Mouse (Mus musculus): ENCODE measurements at regions not wholly inside any gene's neighbourhood (a gene's known extent, or its start where the extent isn't known, plus 50 kb on each side); places are given as distances from the start of the nearest gene placed in this dataset.

GRCm38 (mm10) chr6:100479455-100479854 is 191.5 kb downstream of the Shq1 start:
- 76% methylated on average over 4 of the region's 4 CpGs for WGBS

GRCm38 (mm10) chr6:100476550-100477366 is 189.5 kb upstream of the Rybp start:
- DNase-seq (ENCODE audit: low read depth, low spot score), result no peak
- WGBS, result 65% methylated on average over 6 of the region's 6 CpGs

More at GRCm38 (mm10) chr6:100479455-100479854, 191.5 kb downstream of the Shq1 start:
- DNase-seq (ENCODE audit: low read depth, low spot score), result no peak

GRCm38 (mm10) chr6:100475341-100475955 is 188.2 kb upstream of the Rybp start:
- no peak for DNase-seq (ENCODE audit: low read depth, low spot score)
- WGBS, result 74% methylated on average over 4 of the region's 4 CpGs

GRCm38 (mm10) chr6:100474326-100474725 is 187.0 kb upstream of the Rybp start:
- WGBS, result 83% methylated on average over 9 of the region's 9 CpGs
- no peak for DNase-seq (ENCODE audit: low read depth, low spot score)

- no peak for DNase-seq (ENCODE audit: low read depth, low spot score)
- WGBS, result 62% methylated on average over 2 of the region's 2 CpGs
Measured at GRCm38 (mm10) chr6:100470071-100470470, 182.8 kb upstream of the Rybp start.

GRCm38 (mm10) chr6:100462757-100463156 is 175.5 kb upstream of the Rybp start:
- 91% methylated on average over 2 of the region's 2 CpGs for WGBS
- no peak for DNase-seq (ENCODE audit: low read depth, low spot score)

- WGBS, result 84% methylated on average over 3 of the region's 3 CpGs
- DNase-seq (ENCODE audit: low read depth, low spot score), result no peak
Measured at GRCm38 (mm10) chr6:100453401-100453800, 166.1 kb upstream of the Rybp start.

- DNase-seq (ENCODE audit: low read depth, low spot score), result no peak
- 29% methylated on average over 8 of the region's 9 CpGs for WGBS
Measured at GRCm38 (mm10) chr6:100452097-100453002, 165.1 kb upstream of the Rybp start.

GRCm38 (mm10) chr6:100450108-100450507 is 162.8 kb upstream of the Rybp start:
- WGBS, result 92% methylated on average over 6 of the region's 6 CpGs
- DNase-seq (ENCODE audit: low read depth, low spot score), result no peak

- WGBS, result 98% methylated on average over 4 of the region's 4 CpGs
- no peak for DNase-seq (ENCODE audit: low read depth, low spot score)
Measured at GRCm38 (mm10) chr6:100449087-100449486, 161.8 kb upstream of the Rybp start.

GRCm38 (mm10) chr6:100447211-100447610 is 159.9 kb upstream of the Rybp start:
- 30% methylated on average over 1 of the region's 1 CpGs for WGBS
- DNase-seq (ENCODE audit: low read depth, low spot score), result no peak

GRCm38 (mm10) chr6:100446804-100447203 is 159.5 kb upstream of the Rybp start:
- no peak for DNase-seq (ENCODE audit: low read depth, low spot score)
- 79% methylated on average over 4 of the region's 4 CpGs for WGBS

GRCm38 (mm10) chr6:100439071-100439737 is 151.9 kb upstream of the Rybp start:
- 15% methylated on average over 8 of the region's 8 CpGs for WGBS
- DNase-seq (ENCODE audit: low read depth, low spot score), result no peak

- DNase-seq (ENCODE audit: low read depth, low spot score), result no peak
- 5% methylated on average over 13 of the region's 13 CpGs for WGBS
Measured at GRCm38 (mm10) chr6:100438511-100438991, 151.3 kb upstream of the Rybp start.

GRCm38 (mm10) chr6:100437980-100438379 is 150.7 kb upstream of the Rybp start:
- WGBS, result 65% methylated on average over 5 of the region's 5 CpGs
- no peak for DNase-seq (ENCODE audit: low read depth, low spot score)

- DNase-seq (ENCODE audit: low read depth, low spot score), result no peak
- 88% methylated on average over 2 of the region's 2 CpGs for WGBS
Measured at GRCm38 (mm10) chr6:100436507-100436906, 149.2 kb upstream of the Rybp start.

GRCm38 (mm10) chr6:100435222-100435621 is 147.9 kb upstream of the Rybp start:
- no peak for DNase-seq (ENCODE audit: low read depth, low spot score)
- 58% methylated on average over 5 of the region's 5 CpGs for WGBS

GRCm38 (mm10) chr6:100433534-100433867 is 146.2 kb upstream of the Rybp start:
- DNase-seq (ENCODE audit: low read depth, low spot score), result no peak
- 92% methylated on average over 9 of the region's 9 CpGs for WGBS

- DNase-seq (ENCODE audit: low read depth, low spot score), result no peak
- 83% methylated on average over 17 of the region's 17 CpGs for WGBS
Measured at GRCm38 (mm10) chr6:100432688-100433533, 145.6 kb upstream of the Rybp start.
